Mouse (Mus musculus) heart, embryonic 16.5 days (tissue): ENCODE results near the gene Vav2. TPM values are rescaled to one million over a fixed set of nuclear protein-coding genes. Genes with fewer than 3 reads are reported as not detected.

Experiments
- ATAC-seq: fragments of 200-750 bp; cut with Nextera tagmentation; replicated peaks from 2 replicates; pipeline ENCODE4 v1.8.0; 2017; ENCODE audit warnings: moderate number of reproducible peaks; ENCODE audit not compliant: insufficient read depth, low FRiP score; ENCODE audit errors: extremely low read depth
- H3K27ac ChIP-seq: fragments of 300-500 bp; sonication (generic); 2 replicates; pipeline ENCODE4 v1.5.1; 2014; ENCODE audit warnings: mild to moderate bottlenecking, low read length, control low read depth, moderate library complexity
- H3K27me3 ChIP-seq: fragments of 300-500 bp; sonication (generic); 2 replicates; pipeline ENCODE4 v1.6.1; 2014; ENCODE audit warnings: low read length, mixed read lengths; ENCODE audit not compliant: control insufficient read depth, insufficient read depth
- H3K36me3 ChIP-seq: fragments of 300-500 bp; sonication (generic); 2 replicates; pipeline ENCODE4 v1.6.1; 2014; ENCODE audit not compliant: control insufficient read depth, insufficient read depth
- H3K4me1 ChIP-seq: fragments of 300-500 bp; sonication (generic); 2 replicates; pipeline ENCODE4 v1.6.1; 2014; ENCODE audit warnings: low read length, mixed read lengths; ENCODE audit not compliant: control insufficient read depth, insufficient read depth
- H3K4me2 ChIP-seq: fragments of 300-500 bp; sonication (generic); 2 replicates; pipeline ENCODE4 v1.6.1; 2014; ENCODE audit warnings: low read depth, mild to moderate bottlenecking, control low read depth, low read length
- H3K4me3 ChIP-seq: fragments of 300-500 bp; sonication (generic); 2 replicates; pipeline ENCODE4 v1.5.1; 2014; ENCODE audit warnings: mild to moderate bottlenecking, control low read depth, low read length
- H3K9ac ChIP-seq: fragments of 300-500 bp; sonication (generic); 2 replicates; pipeline ENCODE4 v1.6.1; 2014; ENCODE audit warnings: low read length, control low read depth
- H3K9me3 ChIP-seq: fragments of 300-500 bp; sonication (generic); replicated peaks from 2 replicates; pipeline ENCODE4 v1.6.1; 2016; ENCODE audit warnings: low read length; ENCODE audit not compliant: control insufficient read depth
- WGBS: fragments of 180-500 bp; shearing (Covaris S2); extraction: QIAGEN DNeasy Blood & Tissue Kit; methylation state at CpG from one replicate; pipeline ENCODE4 v1.1.7; 2014; 5-methylcytosine and 5-hydroxymethylcytosine counted together
- polyA plus RNA-seq: library from polyadenylated mRNA; unstranded; fragments of >200 nt; fragmentation: Nextera tagmentation; extraction: Ambion mirVana; gene quantifications from 2 replicates; pipeline ENCODE4 v1.2.1, GENCODE M21; 2015

Gene Vav2
- polyA plus RNA-seq, 1 experiment from 2014 or later = 2.6 TPM

DNA sequence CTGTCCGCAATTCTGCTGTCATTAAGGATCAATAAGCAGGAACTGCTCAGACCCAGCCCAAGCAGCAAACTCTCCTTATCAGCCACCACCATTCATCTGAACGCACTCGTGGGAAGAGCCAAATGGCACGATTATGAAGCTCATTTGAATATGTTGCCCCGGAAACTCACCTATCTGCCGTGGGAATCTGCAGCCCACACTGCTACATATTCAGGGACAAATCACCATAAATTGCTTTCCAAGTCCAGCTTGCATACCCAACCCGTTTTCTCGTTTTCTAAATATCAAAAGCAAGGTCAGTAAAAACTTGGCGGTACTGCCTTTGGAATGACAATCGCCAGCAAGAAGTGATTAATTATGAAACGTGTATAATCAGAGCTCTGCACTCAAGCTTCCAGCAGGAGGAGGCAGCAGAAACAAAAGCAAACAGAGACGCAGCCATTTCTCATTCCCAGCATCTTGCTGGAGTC is 82.8 kb downstream of the Vav2 start:
- no peaks in the 10 kb centered on the region for H3K27me3 ChIP-seq
- no peak for ATAC-seq
- H3K9ac ChIP-seq = no peak overlapping the region
- peaks cover 4% of the 10 kb centered on the region; the same call in 1 of the 2 replicates for H3K4me1 ChIP-seq
- no peak overlapping the region for H3K4me3 ChIP-seq
- no peaks in the 10 kb centered on the region for H3K36me3 ChIP-seq
- H3K27ac ChIP-seq = no peak overlapping the region
- 55% methylated on average over 12 of the region's 12 CpGs for WGBS
- no peaks in the 10 kb centered on the region; the same call in 1 of the 2 replicates for H3K9me3 ChIP-seq
- no peak overlapping the region for H3K4me2 ChIP-seq

DNA sequence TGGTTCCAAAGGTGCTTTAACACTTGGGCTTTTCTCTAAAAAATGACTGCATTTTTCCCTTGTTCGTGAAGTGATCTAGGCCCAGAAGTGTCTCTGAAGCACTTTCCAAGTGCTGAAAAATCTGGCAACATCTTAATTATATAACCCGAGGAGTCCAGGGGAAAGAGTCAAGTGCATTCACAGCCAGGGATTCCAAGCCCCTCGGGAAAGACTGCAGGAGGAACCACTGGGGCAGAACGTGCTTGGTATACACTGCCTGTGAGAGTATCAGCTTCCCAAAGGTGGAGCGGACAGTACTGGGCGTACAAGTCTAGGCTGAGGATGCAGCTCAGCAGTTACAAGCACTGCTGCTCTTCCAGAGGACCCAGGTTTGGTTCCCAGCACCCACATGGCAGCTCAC is 86.2 kb downstream of the Vav2 start:
- Histone ChIP-seq H3K9ac (no peak overlapping the region), H3K4me3 (no peak overlapping the region), H3K36me3 (no peaks in the 10 kb centered on the region), H3K4me2 (no peak overlapping the region), H3K4me1 (peaks cover 4% of the 10 kb centered on the region; the same call in 1 of the 2 replicates), H3K27ac (no peak overlapping the region), H3K9me3 (no peaks in the 10 kb centered on the region; the same call in 1 of the 2 replicates), H3K27me3 (no peaks in the 10 kb centered on the region)
- ATAC-seq = no peak
- 81% methylated on average over 6 of the region's 6 CpGs for WGBS

DNA sequence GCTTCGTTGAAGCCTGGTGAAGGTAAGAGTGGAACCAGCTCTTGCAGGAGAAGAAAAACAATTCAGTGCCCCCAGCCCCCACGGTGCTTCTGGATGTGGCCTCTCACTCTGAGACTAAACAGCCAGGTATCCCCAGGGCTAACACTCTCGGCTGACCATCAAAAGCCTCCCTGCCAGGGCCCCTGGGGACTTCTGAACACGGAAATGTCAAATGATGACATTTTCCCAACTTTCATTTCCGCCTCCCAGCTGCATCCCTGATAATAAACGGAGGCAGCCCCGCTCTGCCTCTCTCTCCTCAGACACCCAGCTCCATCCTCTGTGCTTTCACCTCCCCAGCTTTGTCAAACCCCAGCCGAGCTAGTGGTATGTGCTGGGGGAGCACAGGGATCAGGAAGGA is 87.8 kb downstream of the Vav2 start:
- no peak for ATAC-seq
- Histone ChIP-seq H3K9me3 (no peaks in the 10 kb centered on the region; the same call in 1 of the 2 replicates), H3K4me1 (peaks cover 10% of the 10 kb centered on the region; the same call in 1 of the 2 replicates), H3K4me3 (no peak overlapping the region), H3K36me3 (no peaks in the 10 kb centered on the region), H3K4me2 (no peak overlapping the region), H3K27me3 (no peaks in the 10 kb centered on the region), H3K9ac (no peak overlapping the region), H3K27ac (no peak overlapping the region)
- 49% methylated on average over 8 of the region's 8 CpGs for WGBS

DNA sequence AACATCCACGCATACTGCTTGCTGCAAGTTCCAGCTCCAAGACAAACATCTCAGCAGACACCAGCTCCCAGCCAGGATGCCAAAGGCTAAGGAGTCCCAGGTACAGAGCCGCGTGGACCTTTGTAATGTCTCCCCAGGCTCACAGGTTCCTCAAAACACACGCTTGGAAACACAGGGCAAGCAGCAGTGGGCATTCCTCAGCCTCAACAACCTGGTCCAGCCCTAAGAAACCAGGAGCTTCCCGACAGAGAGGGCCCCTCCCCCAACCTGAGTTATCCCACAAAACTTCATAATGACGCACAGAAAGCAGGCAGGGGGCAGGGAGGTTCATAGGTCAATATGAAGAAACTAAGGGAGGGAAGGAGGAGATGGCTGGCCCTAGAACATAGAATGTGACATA is 89.6 kb downstream of the Vav2 start:
- H3K27me3 ChIP-seq = no peaks in the 10 kb centered on the region
- no peak overlapping the region for H3K4me3 ChIP-seq
- H3K4me2 ChIP-seq = no peak overlapping the region
- peaks cover 10% of the 10 kb centered on the region; the same call in 1 of the 2 replicates for H3K4me1 ChIP-seq
- H3K36me3 ChIP-seq = no peaks in the 10 kb centered on the region
- no peak overlapping the region for H3K27ac ChIP-seq
- H3K9me3 ChIP-seq = no peaks in the 10 kb centered on the region; the same call in 1 of the 2 replicates
- no peak overlapping the region for H3K9ac ChIP-seq
- 70% methylated on average over 6 of the region's 6 CpGs for WGBS
- ATAC-seq = no peak

DNA sequence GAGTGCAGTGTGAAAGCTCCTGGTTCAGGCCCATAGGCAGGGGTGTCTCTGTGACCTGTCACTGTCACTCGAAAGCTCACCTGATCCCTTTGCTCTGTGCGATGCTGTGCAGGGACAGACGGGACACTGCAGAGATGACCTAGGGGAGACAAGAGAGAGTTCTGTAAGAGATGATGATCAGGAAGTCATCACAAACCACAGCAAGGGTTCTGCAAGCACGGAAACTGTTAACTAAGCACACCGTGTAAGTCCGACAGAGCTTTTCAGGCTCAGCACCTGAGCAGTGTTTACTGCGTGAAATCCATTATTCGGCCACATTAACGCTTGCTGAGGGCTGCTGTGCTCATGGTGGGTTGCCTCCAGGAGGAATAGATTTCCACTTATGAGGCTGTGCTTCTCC is 90.2 kb downstream of the Vav2 start:
- no peaks in the 10 kb centered on the region for H3K36me3 ChIP-seq
- no peaks in the 10 kb centered on the region; the same call in 1 of the 2 replicates for H3K9me3 ChIP-seq
- no peak overlapping the region for H3K4me3 ChIP-seq
- H3K9ac ChIP-seq = no peak overlapping the region
- no peaks in the 10 kb centered on the region for H3K27me3 ChIP-seq
- peaks cover 10% of the 10 kb centered on the region; the same call in 1 of the 2 replicates for H3K4me1 ChIP-seq
- no peak for ATAC-seq
- H3K27ac ChIP-seq = no peak overlapping the region
- WGBS = 81% methylated on average over 9 of the region's 9 CpGs
- H3K4me2 ChIP-seq = no peak overlapping the region

DNA sequence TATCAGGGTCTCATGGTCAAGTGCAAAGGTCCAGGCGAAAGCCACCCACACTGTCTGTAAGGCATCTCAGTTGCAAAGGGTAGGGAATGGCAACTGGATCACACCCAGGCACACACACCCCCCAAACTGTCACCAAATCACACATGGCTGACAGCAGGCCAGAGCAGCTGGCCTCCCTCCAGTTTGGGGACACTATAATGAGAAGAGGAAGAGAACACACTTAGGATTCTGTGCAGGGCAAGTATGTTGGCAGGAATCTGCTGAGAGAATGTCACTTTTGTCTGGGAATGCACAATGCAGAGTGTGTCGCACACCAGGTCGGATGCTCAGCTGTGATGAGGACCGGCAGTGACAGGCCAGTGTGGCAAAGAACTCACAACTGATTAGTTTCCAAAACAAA is 92.0 kb downstream of the Vav2 start:
- 41% methylated on average over 4 of the region's 4 CpGs for WGBS
- Histone ChIP-seq H3K27me3 (no peaks in the 10 kb centered on the region), H3K36me3 (no peaks in the 10 kb centered on the region), H3K4me2 (no peak overlapping the region), H3K9me3 (no peaks in the 10 kb centered on the region), H3K9ac (no peak overlapping the region), H3K27ac (no peak overlapping the region), H3K4me1 (peaks cover 10% of the 10 kb centered on the region; the same call in 1 of the 2 replicates), H3K4me3 (no peak overlapping the region)
- ATAC-seq = no peak; the same call in 1 of the 2 replicates

DNA sequence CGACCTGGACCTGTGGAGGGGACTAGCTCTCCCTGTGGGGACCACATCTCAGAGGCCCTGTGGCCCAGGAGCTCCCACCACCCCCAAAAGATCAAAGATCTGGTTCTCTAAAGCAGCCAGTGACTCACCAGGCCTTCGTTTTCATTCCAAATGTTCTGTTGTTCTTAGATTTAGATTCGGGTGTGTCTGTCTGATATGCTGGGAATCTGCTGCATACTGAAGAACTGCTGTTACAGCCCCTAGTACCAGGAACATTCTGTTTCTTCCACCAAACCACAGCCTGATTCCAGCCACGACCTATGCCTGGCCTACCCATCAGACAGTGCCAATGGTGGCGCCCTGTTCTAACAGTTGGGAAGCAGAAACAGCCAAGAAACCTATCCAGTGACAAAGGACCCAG is 95.3 kb downstream of the Vav2 start:
- Histone ChIP-seq H3K27ac (no peak overlapping the region), H3K4me2 (no peak overlapping the region), H3K36me3 (no peaks in the 10 kb centered on the region), H3K9me3 (no peaks in the 10 kb centered on the region), H3K27me3 (no peaks in the 10 kb centered on the region), H3K4me1 (peaks cover 33% of the 10 kb centered on the region), H3K4me3 (no peak overlapping the region), H3K9ac (no peak overlapping the region)
- no peak for ATAC-seq
- WGBS = 73% methylated on average over 5 of the region's 5 CpGs

DNA sequence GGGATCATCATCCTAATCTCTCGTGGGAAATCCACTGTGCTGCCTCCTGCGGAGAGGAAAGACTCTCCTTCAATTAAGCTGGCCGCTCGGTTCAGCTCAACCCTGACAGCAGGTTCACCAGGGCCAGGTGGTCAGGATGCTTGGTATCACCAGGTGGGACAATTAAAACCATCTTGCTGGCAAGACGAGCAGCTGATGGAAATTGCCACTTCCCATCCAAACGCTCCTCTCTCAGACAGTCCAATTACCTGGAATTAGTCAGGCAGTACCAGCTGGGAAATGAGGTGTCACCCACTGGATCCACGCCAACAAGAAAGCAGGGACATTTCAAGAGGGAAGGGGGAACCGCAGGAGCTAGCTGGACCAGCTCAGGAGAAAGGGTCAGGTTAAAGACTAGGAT is 96.4 kb downstream of the Vav2 start:
- Histone ChIP-seq H3K27ac (no peak overlapping the region), H3K9me3 (no peaks in the 10 kb centered on the region), H3K27me3 (no peaks in the 10 kb centered on the region), H3K9ac (no peak overlapping the region), H3K4me3 (no peak overlapping the region), H3K4me1 (peaks cover 33% of the 10 kb centered on the region), H3K4me2 (no peak overlapping the region), H3K36me3 (no peaks in the 10 kb centered on the region)
- ATAC-seq = no peak
- 71% methylated on average over 8 of the region's 8 CpGs for WGBS

DNA sequence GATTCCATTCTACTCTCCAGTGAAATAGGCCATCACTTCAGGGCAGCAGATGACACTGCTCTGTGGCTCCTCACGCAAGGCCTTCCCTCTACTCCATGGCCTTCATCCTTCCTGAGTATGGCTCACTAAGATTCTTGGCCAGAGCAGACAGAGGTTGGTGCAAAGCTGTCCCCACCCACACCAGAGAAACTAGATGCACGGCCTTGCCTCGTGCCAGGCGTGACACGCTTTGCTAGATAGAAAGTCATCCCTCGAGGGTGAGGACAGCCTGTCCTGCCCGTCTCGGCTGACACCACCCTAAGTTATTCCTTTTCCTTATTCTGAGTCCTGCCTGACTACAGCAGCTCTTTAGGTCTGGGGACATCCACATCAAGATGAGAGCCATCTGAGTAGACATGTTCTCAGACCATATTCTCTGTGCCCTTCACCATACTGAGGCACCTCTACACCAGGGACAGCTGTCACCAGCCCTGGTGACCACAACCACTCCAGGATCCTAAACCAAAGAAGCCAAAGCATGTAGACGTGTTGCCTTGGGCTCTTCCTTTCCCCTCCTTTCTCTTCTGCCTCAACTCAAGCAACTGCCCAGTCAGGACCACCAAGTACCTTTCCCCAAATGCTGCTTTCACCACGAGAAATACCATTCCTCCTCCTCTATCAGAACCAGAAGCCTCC is 97.3 kb downstream of the Vav2 start:
- H3K36me3 ChIP-seq = no peaks in the 10 kb centered on the region
- ATAC-seq = no peak
- no peak overlapping the region for H3K4me2 ChIP-seq
- H3K4me1 ChIP-seq = peaks cover 31% of the 10 kb centered on the region
- 84% methylated on average over 10 of the region's 10 CpGs for WGBS
- no peaks in the 10 kb centered on the region for H3K27me3 ChIP-seq
- no peak overlapping the region for H3K27ac ChIP-seq
- no peak overlapping the region for H3K9ac ChIP-seq
- H3K4me3 ChIP-seq = no peak overlapping the region
- no peaks in the 10 kb centered on the region for H3K9me3 ChIP-seq
